Mouse (Mus musculus): ENCODE data around the gene Celf5.

The Celf5 gene

GRCm38 (mm10) chr10:81472403-81473002 lies 10.0 kb downstream of the Celf5 start:
- no peak for DNase-seq (ENCODE audit: low read depth, low spot score)

- no peak for DNase-seq (ENCODE audit: low read depth, low spot score)
These were observed 12.1 kb downstream of the Celf5 start for GRCm38 (mm10) chr10:81470454-81470853.

- DNase-seq (ENCODE audit: low read depth, low spot score): no peak
These were observed 13.3 kb downstream of the Celf5 start for GRCm38 (mm10) chr10:81469253-81469652.

- DNase-seq (ENCODE audit: low read depth, low spot score): no peak
These were observed 14.8 kb downstream of the Celf5 start for GRCm38 (mm10) chr10:81467670-81468235.

GRCm38 (mm10) chr10:81466881-81467280 lies 15.6 kb downstream of the Celf5 start:
- no peak for DNase-seq (ENCODE audit: low read depth, low spot score)

GRCm38 (mm10) chr10:81466066-81466465 lies 16.4 kb downstream of the Celf5 start:
- no peak for DNase-seq (ENCODE audit: low read depth, low spot score)

GRCm38 (mm10) chr10:81465265-81465645 lies 17.3 kb downstream of the Celf5 start:
- DNase-seq (ENCODE audit: low read depth, low spot score): no peak

- DNase-seq (ENCODE audit: low read depth, low spot score): peak; percentile 24
These were observed 17.9 kb downstream of the Celf5 start for GRCm38 (mm10) chr10:81464405-81465264.

GRCm38 (mm10) chr10:81463531-81463930 lies 19.0 kb downstream of the Celf5 start:
- DNase-seq (ENCODE audit: low read depth, low spot score): no peak

- DNase-seq (ENCODE audit: low read depth, low spot score): no peak
These were observed 19.6 kb downstream of the Celf5 start for GRCm38 (mm10) chr10:81462917-81463316.

- DNase-seq (ENCODE audit: low read depth, low spot score): no peak
These were observed 20.1 kb downstream of the Celf5 start for GRCm38 (mm10) chr10:81462415-81462804.

- DNase-seq (ENCODE audit: low read depth, low spot score): no peak
These were observed 20.7 kb downstream of the Celf5 start for GRCm38 (mm10) chr10:81461673-81462414.

GRCm38 (mm10) chr10:81460951-81461350 lies 21.6 kb downstream of the Celf5 start:
- no peak for DNase-seq (ENCODE audit: low read depth, low spot score)

- no peak for DNase-seq (ENCODE audit: low read depth, low spot score)
These were observed 22.0 kb downstream of the Celf5 start for GRCm38 (mm10) chr10:81460471-81460870.

- no peak for DNase-seq (ENCODE audit: low read depth, low spot score)
These were observed 23.1 kb downstream of the Celf5 start for GRCm38 (mm10) chr10:81459399-81459798.

GRCm38 (mm10) chr10:81458267-81458666 lies 24.2 kb downstream of the Celf5 start:
- DNase-seq (ENCODE audit: low read depth, low spot score): no peak

- DNase-seq (ENCODE audit: low read depth, low spot score): no peak
These were observed 24.9 kb downstream of the Celf5 start for GRCm38 (mm10) chr10:81457624-81458023.

GRCm38 (mm10) chr10:81456983-81457563 lies 25.4 kb downstream of the Celf5 start:
- no peak for DNase-seq (ENCODE audit: low read depth, low spot score)

- DNase-seq (ENCODE audit: low read depth, low spot score): no peak
These were observed 27.2 kb downstream of the Celf5 start, which contains the start of gene Nfic for GRCm38 (mm10) chr10:81455181-81455895. Gene Nfic (minus strand): TSS chr10:81455635.

GRCm38 (mm10) chr10:81454106-81454505 lies 28.4 kb downstream of the Celf5 start:
- no peak for DNase-seq (ENCODE audit: low read depth, low spot score)

GRCm38 (mm10) chr10:81452947-81453288 lies 29.6 kb downstream of the Celf5 start:
- DNase-seq (ENCODE audit: low read depth, low spot score): no peak

All from forelimb bud, embryonic 11.5 days (tissue).